Mouse (Mus musculus) midbrain, embryonic 15.5 days (tissue): ENCODE measurements at regions not wholly inside any gene's neighbourhood (a gene's known extent, or its start where the extent isn't known, plus 50 kb on each side); places are given as distances from the start of the nearest gene placed in this dataset.
"Not testable (repeated sequence)": the region's sequence is repeated elsewhere in the genome, so short reads cannot be mapped to it uniquely, and the experiment has no call there.

ENCODE experiments used
- ATAC-seq: fragments of 200-750 bp; cut with Nextera tagmentation; replicated peaks from 2 replicates; pipeline ENCODE4 v1.8.0; 2017; ENCODE audit warnings: moderate TSS enrichment
- H3K27ac ChIP-seq: fragments of 300-500 bp; sonication (generic); 2 replicates; pipeline ENCODE4 v1.5.1; 2015; ENCODE audit warnings: mild to moderate bottlenecking, inconsistent platforms
- H3K27me3 ChIP-seq: fragments of 300-500 bp; sonication (generic); replicated peaks from 2 replicates; pipeline ENCODE4 v1.6.1; 2015; ENCODE audit warnings: inconsistent platforms
- H3K36me3 ChIP-seq: fragments of 300-500 bp; sonication (generic); replicated peaks from 2 replicates; pipeline ENCODE4 v1.6.1; 2015; ENCODE audit warnings: inconsistent platforms
- H3K4me1 ChIP-seq: fragments of 300-500 bp; sonication (generic); 2 replicates; pipeline ENCODE4 v1.6.1; 2015; ENCODE audit warnings: inconsistent platforms
- H3K4me2 ChIP-seq: fragments of 300-500 bp; sonication (generic); 2 replicates; pipeline ENCODE4 v1.6.1; 2015; ENCODE audit warnings: inconsistent platforms, mild to moderate bottlenecking, moderate library complexity
- H3K4me3 ChIP-seq: fragments of 300-500 bp; sonication (generic); 2 replicates; pipeline ENCODE4 v1.5.1; 2015; ENCODE audit warnings: mild to moderate bottlenecking, inconsistent platforms
- H3K9ac ChIP-seq: fragments of 300-500 bp; sonication (generic); 2 replicates; pipeline ENCODE4 v1.6.1; 2015; ENCODE audit warnings: mild to moderate bottlenecking, inconsistent platforms
- H3K9me3 ChIP-seq: fragments of 300-500 bp; sonication (generic); 2 replicates; pipeline ENCODE4 v1.6.1; 2016; ENCODE audit warnings: inconsistent platforms
- WGBS: fragments of 180-500 bp; shearing (Covaris S2); methylation state at CpG from one replicate; pipeline ENCODE4 v1.1.7; 2015; ENCODE audit warnings: mixed read lengths; 5-methylcytosine and 5-hydroxymethylcytosine counted together

DNA sequence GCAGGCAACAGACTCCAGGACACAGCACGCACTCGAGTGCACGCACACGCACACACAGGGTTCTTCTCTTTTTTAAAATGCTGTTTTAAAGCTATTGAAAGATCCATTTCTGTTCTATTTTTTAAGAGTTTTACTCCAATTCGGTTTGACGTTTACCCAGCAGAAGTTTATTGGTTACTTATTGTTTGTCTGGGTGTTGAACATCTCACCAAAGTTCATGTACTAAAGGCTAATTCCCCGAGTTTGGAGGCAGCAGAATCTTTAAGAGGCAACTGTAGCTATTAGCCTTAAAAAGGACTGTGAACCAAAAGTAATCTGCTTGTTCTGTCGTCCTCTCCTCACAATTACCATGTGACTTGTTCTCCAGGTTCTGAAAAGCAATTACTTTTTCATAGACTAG, 263.0 kb upstream of the Nfia start:
- no peak overlapping the region for H3K9ac ChIP-seq
- 85% methylated on average over 8 of the region's 8 CpGs for WGBS
- H3K9me3 ChIP-seq: no peaks in the 10 kb centered on the region
- no peak overlapping the region for H3K4me3 ChIP-seq
- no peak for ATAC-seq
- no peaks in the 10 kb centered on the region for H3K27me3 ChIP-seq
- no peaks in the 10 kb centered on the region for H3K4me1 ChIP-seq
- H3K36me3 ChIP-seq: no peaks in the 10 kb centered on the region
- no peak overlapping the region for H3K27ac ChIP-seq
- no peak overlapping the region for H3K4me2 ChIP-seq

DNA sequence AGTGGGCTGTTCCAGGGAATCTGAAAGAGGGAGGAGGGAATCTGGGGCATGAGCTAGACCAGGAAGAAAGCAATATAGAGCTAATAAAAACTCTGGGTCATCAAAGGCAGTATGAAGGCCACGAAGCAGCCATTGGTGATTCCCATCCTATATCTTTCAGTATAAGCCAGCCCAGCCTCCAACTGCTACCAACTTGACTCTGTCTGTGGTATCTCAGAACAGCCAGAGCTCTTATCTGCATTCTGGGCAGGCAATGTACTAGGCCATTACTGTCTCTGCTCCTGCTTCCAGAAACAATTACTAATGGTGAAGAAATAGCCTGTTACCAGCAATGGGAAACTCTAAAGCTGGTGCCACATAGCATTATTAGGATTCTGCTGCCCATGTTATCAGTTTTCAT, 266.8 kb upstream of the Nfia start:
- Histone ChIP-seq H3K36me3 (no peaks in the 10 kb centered on the region), H3K9ac (no peak overlapping the region), H3K4me1 (no peaks in the 10 kb centered on the region), H3K4me2 (no peak overlapping the region), H3K9me3 (no peaks in the 10 kb centered on the region), H3K4me3 (no peak overlapping the region), H3K27me3 (no peaks in the 10 kb centered on the region), H3K27ac (no peak overlapping the region)
- WGBS: 90% methylated on average over 1 of the region's 1 CpGs
- no peak for ATAC-seq

DNA sequence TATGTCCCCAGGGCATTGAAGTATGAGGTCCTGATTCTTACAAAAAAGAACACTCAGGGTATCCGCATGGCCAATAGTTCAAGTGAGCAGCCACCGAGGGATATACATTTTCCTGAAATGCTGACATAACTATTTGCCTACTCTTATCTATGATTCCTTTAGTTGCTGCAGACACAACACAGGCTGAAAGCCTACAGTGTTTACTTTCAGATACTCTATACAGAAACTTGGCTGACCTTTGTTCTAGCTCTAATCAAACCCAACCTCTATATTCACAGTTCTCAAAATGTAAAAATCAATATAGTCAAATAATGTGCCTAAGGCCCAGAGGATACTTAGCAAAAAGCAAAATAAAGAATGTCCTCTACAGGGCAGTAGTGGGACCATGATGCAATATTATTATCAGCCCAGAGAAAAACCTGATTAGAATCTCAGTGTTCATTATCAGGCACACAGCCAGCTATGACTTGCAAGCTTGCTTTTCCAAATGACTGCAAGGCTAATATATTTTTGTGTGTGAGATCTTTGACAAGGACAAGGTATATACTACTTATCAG, 281.2 kb upstream of the Nfia start:
- H3K4me1 ChIP-seq: no peaks in the 10 kb centered on the region
- 90% methylated on average over 2 of the region's 2 CpGs for WGBS
- H3K27me3 ChIP-seq: no peaks in the 10 kb centered on the region
- no peak for ATAC-seq
- no peak overlapping the region for H3K4me2 ChIP-seq
- H3K4me3 ChIP-seq: no peak overlapping the region
- no peak overlapping the region for H3K27ac ChIP-seq
- H3K9me3 ChIP-seq: no peaks in the 10 kb centered on the region
- no peak overlapping the region for H3K9ac ChIP-seq
- H3K36me3 ChIP-seq: no peaks in the 10 kb centered on the region

DNA sequence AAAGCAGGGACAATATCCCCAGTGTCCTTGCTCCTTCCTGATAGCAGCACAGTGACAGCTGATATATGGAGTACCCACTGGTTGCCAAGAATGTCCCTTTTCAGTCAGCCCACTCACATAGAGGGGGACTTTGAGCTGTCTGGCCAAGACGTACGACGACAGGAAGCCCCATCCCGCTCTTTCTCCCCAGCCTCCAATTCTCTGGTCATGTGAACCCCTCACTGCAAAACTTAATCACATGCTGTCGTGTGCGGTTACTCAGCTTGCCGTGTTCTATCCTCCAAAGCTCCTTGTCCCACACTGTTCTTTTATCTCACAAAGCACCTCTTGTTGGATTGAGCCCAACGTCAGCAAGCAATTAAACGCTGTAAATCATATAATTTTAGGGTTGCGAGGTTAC, 286.2 kb upstream of the Nfia start:
- Histone ChIP-seq H3K27me3 (no peaks in the 10 kb centered on the region), H3K4me1 (no peaks in the 10 kb centered on the region), H3K27ac (no peak overlapping the region), H3K4me2 (no peak overlapping the region), H3K4me3 (no peak overlapping the region), H3K9ac (no peak overlapping the region), H3K36me3 (no peaks in the 10 kb centered on the region), H3K9me3 (no peaks in the 10 kb centered on the region)
- 67% methylated on average over 10 of the region's 10 CpGs for WGBS
- ATAC-seq: no peak

DNA sequence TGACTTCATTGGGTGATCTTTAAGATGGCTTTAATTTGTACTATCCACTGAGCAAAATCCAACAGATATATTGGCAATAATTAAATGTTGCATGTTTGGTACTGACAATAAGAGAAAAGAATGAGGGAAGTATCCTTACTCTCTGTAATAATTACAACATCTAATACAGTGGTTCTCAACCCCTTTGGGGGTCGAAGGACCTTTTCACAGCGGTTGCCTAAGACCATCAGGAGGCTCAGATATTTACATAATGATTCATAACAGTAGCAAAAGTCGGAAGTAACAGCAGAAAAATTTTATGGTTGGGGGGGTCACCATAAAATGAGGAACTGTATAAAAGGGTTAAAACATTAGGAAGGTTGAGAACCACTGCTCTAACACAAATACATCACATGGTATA, 287.3 kb upstream of the Nfia start:
- Histone ChIP-seq H3K4me2 (no peak overlapping the region), H3K9me3 (no peaks in the 10 kb centered on the region), H3K36me3 (no peaks in the 10 kb centered on the region), H3K27me3 (no peaks in the 10 kb centered on the region), H3K4me3 (no peak overlapping the region), H3K4me1 (no peaks in the 10 kb centered on the region), H3K27ac (no peak overlapping the region), H3K9ac (no peak overlapping the region)
- WGBS: 83% methylated on average over 3 of the region's 3 CpGs
- ATAC-seq: no peak

DNA sequence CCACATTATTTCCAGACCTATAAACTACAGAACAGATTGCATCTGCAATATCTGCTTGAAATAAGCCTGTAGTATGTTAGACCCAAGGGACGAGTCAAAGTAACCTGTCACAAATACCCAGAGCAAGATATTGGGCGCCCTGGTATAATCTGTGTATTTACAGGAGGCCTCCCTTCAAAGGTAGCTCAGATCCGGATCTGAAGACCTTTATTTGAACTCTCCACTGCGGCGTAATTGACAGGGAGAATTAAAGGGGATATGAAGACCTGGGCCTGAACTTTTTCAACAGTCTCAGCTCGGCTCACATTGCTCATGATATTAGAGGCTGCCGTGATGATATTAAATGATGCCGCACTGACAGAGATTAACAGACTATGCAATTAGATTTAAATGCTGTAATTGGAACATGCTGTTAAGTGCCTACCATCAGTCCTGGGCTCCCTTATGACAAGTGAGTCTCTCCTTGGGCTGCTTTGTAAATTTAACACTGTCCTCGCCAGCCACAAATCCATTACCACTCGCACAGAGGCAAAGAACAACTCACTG, 289.8 kb upstream of the Nfia start:
- Histone ChIP-seq H3K4me2 (no peak overlapping the region), H3K9me3 (no peaks in the 10 kb centered on the region), H3K27ac (no peak overlapping the region), H3K27me3 (no peaks in the 10 kb centered on the region), H3K9ac (no peak overlapping the region), H3K36me3 (no peaks in the 10 kb centered on the region), H3K4me1 (no peaks in the 10 kb centered on the region; the same call in 1 of the 2 replicates), H3K4me3 (no peak overlapping the region)
- ATAC-seq: peak; percentile 56; the same call in 1 of the 2 replicates
- 63% methylated on average over 10 of the region's 10 CpGs for WGBS

DNA sequence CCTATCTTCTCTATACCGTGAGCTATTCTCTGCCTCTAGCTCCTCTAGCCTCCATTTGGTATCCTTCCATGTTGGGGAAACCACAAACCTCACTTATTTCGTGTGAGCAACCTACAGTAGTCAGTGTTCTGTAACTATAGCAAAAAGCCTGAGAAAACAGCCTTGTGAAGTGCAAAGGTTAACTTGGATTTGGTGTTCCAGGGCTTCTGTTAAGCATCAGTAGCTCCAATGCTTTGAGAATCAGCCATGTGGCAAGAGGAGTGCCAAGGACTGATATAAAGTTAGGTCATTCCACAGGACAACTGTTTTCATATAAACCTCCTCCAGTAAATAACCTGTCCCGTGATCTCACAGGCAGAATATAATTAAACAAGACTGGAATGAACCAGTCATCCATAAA, 290.7 kb upstream of the Nfia start:
- Histone ChIP-seq H3K4me1 (peaks cover 5% of the 10 kb centered on the region), H3K27ac (no peak overlapping the region), H3K36me3 (no peaks in the 10 kb centered on the region), H3K9me3 (no peaks in the 10 kb centered on the region), H3K27me3 (no peaks in the 10 kb centered on the region), H3K4me2 (no peak overlapping the region), H3K9ac (no peak overlapping the region), H3K4me3 (no peak overlapping the region)
- ATAC-seq: no peak
- 78% methylated on average over 3 of the region's 3 CpGs for WGBS

DNA sequence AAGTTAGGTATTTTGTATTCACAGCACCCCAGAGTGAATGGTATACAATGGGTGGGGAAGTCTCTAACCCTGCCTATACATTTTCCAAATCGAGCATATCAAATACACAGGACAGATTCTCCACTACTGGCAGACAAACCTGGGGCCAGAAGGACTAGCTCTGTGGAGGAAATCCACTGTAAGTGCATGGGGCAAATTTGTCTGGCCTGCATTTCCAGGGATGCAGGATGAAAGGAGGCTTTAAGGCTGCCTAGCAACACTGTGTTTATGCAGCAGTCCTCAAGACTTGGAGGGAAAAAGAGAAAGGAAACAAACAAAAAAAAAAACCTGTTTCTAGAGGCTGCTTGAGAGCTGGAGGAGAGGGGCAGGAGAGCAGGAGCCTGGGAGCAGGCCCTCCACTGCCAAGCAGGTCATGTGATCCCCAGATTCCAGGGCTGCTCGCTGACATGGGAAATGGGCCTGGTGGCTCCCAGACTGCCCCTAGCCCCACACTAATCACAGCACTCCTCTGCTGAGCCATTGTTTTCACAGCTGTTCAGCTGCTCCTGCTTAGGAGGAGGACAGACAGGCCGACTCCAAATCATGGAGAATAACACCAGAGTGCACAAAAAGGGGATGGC, 293.7 kb upstream of the Gm10192 start:
- Histone ChIP-seq H3K9me3 (no peaks in the 10 kb centered on the region), H3K27me3 (no peaks in the 10 kb centered on the region), H3K9ac (no peak overlapping the region), H3K4me3 (no peak overlapping the region), H3K4me2 (no peak overlapping the region), H3K27ac (peak overlapping the region; percentile 65), H3K36me3 (no peaks in the 10 kb centered on the region), H3K4me1 (peaks cover 9% of the 10 kb centered on the region)
- 5% methylated on average over 3 of the region's 3 CpGs for WGBS
- peak; percentile 95 for ATAC-seq

DNA sequence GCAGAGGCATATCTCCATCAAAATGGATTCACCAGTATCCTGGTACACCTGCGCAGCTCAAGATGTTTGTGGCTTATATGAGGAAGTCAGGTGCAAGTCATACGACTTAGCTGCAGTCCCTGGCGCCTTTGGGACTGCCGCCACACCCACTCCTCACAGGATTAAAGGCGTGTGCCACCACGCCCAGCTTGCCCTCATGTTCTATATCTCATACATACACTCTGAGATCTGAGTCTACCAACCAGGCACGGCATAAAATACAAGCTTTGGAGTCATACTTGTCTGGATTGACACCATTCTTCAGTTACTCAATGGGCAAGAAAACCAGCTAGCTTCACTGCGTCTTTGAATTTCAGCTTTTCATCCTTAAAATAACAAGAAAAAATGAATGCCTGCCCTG, 290.5 kb upstream of the Gm10192 start:
- H3K36me3 ChIP-seq, ATAC-seq, H3K27me3 ChIP-seq, H3K9ac ChIP-seq, H3K9me3 ChIP-seq, H3K4me1 ChIP-seq, H3K4me3 ChIP-seq, H3K27ac ChIP-seq, H3K4me2 ChIP-seq: not testable (repeated sequence)
- 95% methylated on average over 8 of the region's 8 CpGs for WGBS

DNA sequence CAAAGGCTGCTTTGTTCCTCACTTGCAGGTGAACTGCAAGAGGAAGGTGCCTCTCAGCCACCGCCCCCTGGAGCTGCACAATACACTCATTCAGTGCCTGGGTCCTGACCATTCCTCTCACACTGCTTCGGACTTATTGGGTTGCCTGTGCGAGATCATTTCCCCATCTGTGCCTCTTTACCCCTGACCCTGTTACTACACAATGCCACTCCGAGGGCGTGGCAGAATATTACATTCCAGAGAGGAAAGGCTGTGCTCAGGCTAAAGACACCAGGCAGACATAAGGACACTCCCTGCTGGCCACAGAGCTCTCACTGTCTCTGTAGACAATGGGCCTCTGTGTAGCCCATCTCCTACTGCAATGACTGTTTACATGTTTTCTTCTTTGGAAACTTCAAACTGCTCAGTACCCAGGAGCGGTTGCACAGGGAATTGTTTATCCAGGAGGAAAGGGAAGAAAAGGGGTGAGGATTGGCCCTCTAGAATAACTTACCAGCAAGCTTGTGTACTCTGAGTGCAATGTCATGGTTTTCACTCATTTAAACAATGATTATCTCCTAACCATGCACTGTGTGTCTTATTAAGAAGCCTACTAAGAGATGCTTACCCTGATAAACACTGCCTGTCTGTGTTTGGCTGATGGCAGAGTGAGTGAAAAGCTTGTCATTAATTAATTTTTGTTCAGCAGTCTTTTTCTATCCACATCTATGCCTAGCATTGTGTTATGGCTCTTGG, 283.1 kb upstream of the Gm10192 start:
- WGBS: 47% methylated on average over 6 of the region's 6 CpGs
- ATAC-seq: peak; percentile 50; the same call in 1 of the 2 replicates
- Histone ChIP-seq H3K27ac (no peak overlapping the region), H3K4me3 (no peak overlapping the region), H3K9ac (no peak overlapping the region), H3K4me1 (no peaks in the 10 kb centered on the region), H3K27me3 (no peaks in the 10 kb centered on the region), H3K36me3 (no peaks in the 10 kb centered on the region), H3K9me3 (no peaks in the 10 kb centered on the region), H3K4me2 (no peak overlapping the region)

DNA sequence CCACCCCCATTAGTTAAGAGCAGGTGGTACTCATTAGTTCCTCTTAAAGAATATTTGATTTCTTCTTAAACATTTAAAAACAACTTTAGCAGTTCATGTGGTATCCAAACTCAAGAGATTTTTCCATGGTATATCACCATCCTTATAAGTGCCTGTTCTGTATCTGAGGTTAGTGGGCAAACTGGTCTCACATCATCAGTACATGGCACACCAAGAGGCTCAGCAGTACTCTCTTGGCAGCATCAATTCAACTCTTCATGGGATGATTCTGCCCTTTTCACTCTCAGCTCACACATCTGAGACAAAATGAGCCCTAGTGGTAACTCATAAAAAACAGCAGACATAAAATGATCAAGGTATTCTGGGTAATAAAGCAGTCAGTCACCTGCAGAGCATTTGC, 282.6 kb upstream of the Gm10192 start:
- no peak overlapping the region for H3K4me2 ChIP-seq
- no peaks in the 10 kb centered on the region for H3K36me3 ChIP-seq
- H3K27ac ChIP-seq: no peak overlapping the region
- H3K9ac ChIP-seq: no peak overlapping the region
- 0 out of 2 replicates have a peak, but pooled peaks have one; percentile 11 for ATAC-seq
- no peaks in the 10 kb centered on the region for H3K27me3 ChIP-seq
- H3K9me3 ChIP-seq: no peaks in the 10 kb centered on the region
- H3K4me1 ChIP-seq: no peaks in the 10 kb centered on the region
- no peak overlapping the region for H3K4me3 ChIP-seq

DNA sequence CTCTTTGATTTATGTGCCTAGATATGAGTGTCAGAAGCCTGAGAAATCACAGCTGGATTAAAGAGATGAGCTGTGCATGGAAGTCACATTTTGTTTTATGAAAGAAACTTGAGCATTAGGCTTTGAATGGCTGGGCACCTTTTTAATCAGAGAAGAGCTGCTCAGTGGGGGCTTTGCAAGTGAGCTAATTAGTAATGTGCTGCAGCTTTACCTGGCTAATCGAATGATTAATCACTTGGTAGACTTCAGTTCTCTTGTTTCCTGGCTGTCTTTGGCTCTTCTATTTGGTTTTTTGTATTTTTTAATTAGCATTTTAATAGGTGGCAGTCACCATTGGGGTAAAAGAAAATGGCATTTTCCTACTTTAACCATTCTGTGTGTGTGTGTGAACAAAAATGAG, 278.2 kb upstream of the Gm10192 start:
- H3K36me3 ChIP-seq: no peaks in the 10 kb centered on the region
- no peaks in the 10 kb centered on the region for H3K9me3 ChIP-seq
- no peak overlapping the region for H3K27ac ChIP-seq
- 59% methylated on average over 1 of the region's 1 CpGs for WGBS
- no peak overlapping the region for H3K9ac ChIP-seq
- no peaks in the 10 kb centered on the region for H3K4me1 ChIP-seq
- H3K27me3 ChIP-seq: no peaks in the 10 kb centered on the region
- H3K4me3 ChIP-seq: no peak overlapping the region
- no peak for ATAC-seq
- no peak overlapping the region for H3K4me2 ChIP-seq
